Mouse (Mus musculus) fibroblast of lung, adult 2 months (primary cell): Measurements from ENCODE around the gene Lpgat1.
A peak's percentile ranks its signal among the peaks of the same experiment; 100 is the strongest.

ENCODE experiments used
- DNase-seq: peaks from one replicate; pipeline ENCODE4 v3.0.0-alpha.2; 2011; ENCODE audit warnings: low read depth

Lpgat1 gene

GRCm38 (mm10) chr1:191717601-191718498 is at the start of gene Lpgat1:
Gene Lpgat1 (plus strand): TSS chr1:191717834.
- DNase-seq, result no peak

- DNase-seq, result no peak
Measured at GRCm38 (mm10) chr1:191668030-191668429, 49.6 kb upstream of the Lpgat1 start.

GRCm38 (mm10) chr1:191674071-191674470 is 43.6 kb upstream of the Lpgat1 start:
- no peak for DNase-seq

- DNase-seq, result no peak
Measured at GRCm38 (mm10) chr1:191681633-191682032, 36.0 kb upstream of the Lpgat1 start.

GRCm38 (mm10) chr1:191687531-191687930 is 30.1 kb upstream of the Lpgat1 start:
- DNase-seq, result no peak

- peak; percentile 13 for DNase-seq
Measured at GRCm38 (mm10) chr1:191693231-191693630, 24.4 kb upstream of the Lpgat1 start.

GRCm38 (mm10) chr1:191698253-191698795 is 19.3 kb upstream of the Lpgat1 start:
- no peak for DNase-seq

- DNase-seq, result no peak
Measured at GRCm38 (mm10) chr1:191704535-191704934, 13.1 kb upstream of the Lpgat1 start.

GRCm38 (mm10) chr1:191706541-191707078 is 11.0 kb upstream of the Lpgat1 start:
- no peak for DNase-seq

GRCm38 (mm10) chr1:191709811-191710210 is 7.8 kb upstream of the Lpgat1 start:
- no peak for DNase-seq

GRCm38 (mm10) chr1:191712224-191712838 is 5.3 kb upstream of the Lpgat1 start:
- no peak for DNase-seq

- DNase-seq, result no peak
Measured at GRCm38 (mm10) chr1:191713813-191714212, 3.8 kb upstream of the Lpgat1 start.

GRCm38 (mm10) chr1:191715150-191715549 is 2.5 kb upstream of the Lpgat1 start:
- no peak for DNase-seq

- DNase-seq, result no peak
Measured at GRCm38 (mm10) chr1:191717141-191717540, 493 bp upstream of the Lpgat1 start.

GRCm38 (mm10) chr1:191718522-191719281 is 1.1 kb downstream of the Lpgat1 start:
- DNase-seq, result no peak

- DNase-seq, result no peak
Measured at GRCm38 (mm10) chr1:191719326-191719725, 1.7 kb downstream of the Lpgat1 start.

- no peak for DNase-seq
Measured at GRCm38 (mm10) chr1:191720419-191720818, 2.8 kb downstream of the Lpgat1 start.

GRCm38 (mm10) chr1:191722706-191723105 is 5.1 kb downstream of the Lpgat1 start:
- no peak for DNase-seq

GRCm38 (mm10) chr1:191723675-191724074 is 6.0 kb downstream of the Lpgat1 start:
- DNase-seq, result no peak

- DNase-seq, result no peak
Measured at GRCm38 (mm10) chr1:191724385-191725061, 6.9 kb downstream of the Lpgat1 start.

- DNase-seq, result no peak
Measured at GRCm38 (mm10) chr1:191732623-191733022, 15.0 kb downstream of the Lpgat1 start.
